Mouse (Mus musculus): ENCODE data around the gene Smarcc1. TPM values are rescaled to one million over a fixed set of nuclear protein-coding genes. Genes with fewer than 3 reads are reported as not detected.
A peak's percentile ranks its signal among the peaks of the same experiment; 100 is the strongest.

The Smarcc1 gene
- polyA plus RNA-seq, 2 experiments = 13.5 to 31.4 TPM

- H3K4me2 ChIP-seq (ENCODE audit: low read depth) = peak overlapping the region; percentile 70
- H3K4me3 ChIP-seq (ENCODE audit: insufficient read depth in 1 of 2, low read depth in 2 of 2, low read length in 2 of 2) = peak overlapping the region; percentile 18 to 57
- TF ChIP-seq CTCF (IDR thresholded peaks at IDR 0.05; ENCODE audit: low read depth) (no peak), EP300 (IDR thresholded peaks at IDR 0.05; ENCODE audit: low read depth) (no peak)
- 0 out of 2 replicates have a peak, but pooled peaks cover 2% of the 10 kb centered on the region for H3K36me3 ChIP-seq (replicated peaks; ENCODE audit: control insufficient read depth, insufficient read depth, low read depth)
- no peaks in the 10 kb centered on the region for H3K9me3 ChIP-seq (ENCODE audit: control insufficient read depth, low read length)
- no peak overlapping the region for H3K9ac ChIP-seq (replicated peaks)
- H3K4me1 ChIP-seq (replicated peaks; ENCODE audit: control insufficient read depth in 2 of 2, insufficient read depth in 2 of 2, low read length in 1 of 2) = no peaks in the 10 kb centered on the region; a peak in 1 of 4 replicates
- 2% methylated on average over 69 of the region's 93 CpGs for WGBS (ENCODE audit: insufficient replicate concordance)
- ATAC-seq (ENCODE audit: insufficient read depth) = peak; percentile 17; the same call in 1 of the 2 replicates
- H3K27me3 ChIP-seq (ENCODE audit: control insufficient read depth, insufficient read depth, low read length) = peaks cover 23% of the 10 kb centered on the region
- no peak overlapping the region for H3K27ac ChIP-seq
- no peak for DNase-seq (ENCODE audit: low read depth in 3 of 3, low spot score in 3 of 3)
Observed at GRCm38 (mm10) chr9:110244889-110245589, 127.5 kb downstream of the Smarcc1 start.

- WGBS (ENCODE audit: insufficient replicate concordance) = 3% methylated on average over 40 of the region's 40 CpGs
- Histone ChIP-seq H3K4me3 (ENCODE audit: insufficient read depth in 1 of 2, low read depth in 2 of 2, low read length in 2 of 2) (peak overlapping the region; percentile 18 to 57), H3K4me1 (replicated peaks; ENCODE audit: control insufficient read depth in 2 of 2, insufficient read depth in 2 of 2, low read length in 1 of 2) (no peaks in the 10 kb centered on the region; a peak in 1 of 4 replicates), H3K27ac (no peak overlapping the region), H3K4me2 (ENCODE audit: low read depth) (peak overlapping the region; percentile 70), H3K27me3 (ENCODE audit: control insufficient read depth, insufficient read depth, low read length) (peaks cover 23% of the 10 kb centered on the region), H3K9ac (replicated peaks) (no peak overlapping the region), H3K36me3 (replicated peaks; ENCODE audit: control insufficient read depth, insufficient read depth, low read depth) (0 out of 2 replicates have a peak, but pooled peaks cover 2% of the 10 kb centered on the region), H3K9me3 (ENCODE audit: control insufficient read depth, low read length) (no peaks in the 10 kb centered on the region)
- peak; percentile 51 for ATAC-seq (ENCODE audit: insufficient read depth)
- no peak for TF ChIP-seq CTCF (IDR thresholded peaks at IDR 0.05; ENCODE audit: low read depth)
- no peak for TF ChIP-seq EP300 (IDR thresholded peaks at IDR 0.05; ENCODE audit: low read depth)
- DNase-seq (ENCODE audit: low read depth in 3 of 3, low spot score in 3 of 3) = peak in 2 of 3 experiments; percentile 13 to 15
Observed at GRCm38 (mm10) chr9:110245590-110246320, 128.2 kb downstream of the Smarcc1 start.

- TF ChIP-seq EP300 (IDR thresholded peaks at IDR 0.05; ENCODE audit: low read depth) (no peak), CTCF (IDR thresholded peaks at IDR 0.05; ENCODE audit: low read depth) (no peak)
- ATAC-seq (ENCODE audit: insufficient read depth) (peak; percentile 12; the same call in 1 of the 2 replicates), DNase-seq (ENCODE audit: low read depth in 3 of 3, low spot score in 3 of 3) (no peak)
- H3K9ac ChIP-seq (replicated peaks) = no peak overlapping the region
- no peak overlapping the region for H3K27ac ChIP-seq
- H3K4me1 ChIP-seq (replicated peaks; ENCODE audit: control insufficient read depth in 2 of 2, insufficient read depth in 2 of 2, low read length in 1 of 2) = no peaks in the 10 kb centered on the region; a peak in 1 of 4 replicates
- H3K27me3 ChIP-seq (ENCODE audit: control insufficient read depth, insufficient read depth, low read length) = peaks cover 23% of the 10 kb centered on the region
- peak overlapping the region; percentile 70 for H3K4me2 ChIP-seq (ENCODE audit: low read depth)
- 40% methylated on average over 13 of the region's 13 CpGs for WGBS (ENCODE audit: insufficient replicate concordance)
- H3K4me3 ChIP-seq (ENCODE audit: insufficient read depth in 1 of 2, low read depth in 2 of 2, low read length in 2 of 2) = no peak overlapping the region
- no peaks in the 10 kb centered on the region for H3K36me3 ChIP-seq (replicated peaks; ENCODE audit: control insufficient read depth, insufficient read depth, low read depth)
- H3K9me3 ChIP-seq (ENCODE audit: control insufficient read depth, low read length) = no peaks in the 10 kb centered on the region
Observed at GRCm38 (mm10) chr9:110246321-110246640, 128.8 kb downstream of the Smarcc1 start.

GRCm38 (mm10) chr9:110247049-110247448 is 129.5 kb downstream of the Smarcc1 start:
- Histone ChIP-seq H3K9ac (replicated peaks) (no peak overlapping the region), H3K4me2 (ENCODE audit: low read depth) (no peak overlapping the region), H3K27me3 (ENCODE audit: control insufficient read depth, insufficient read depth, low read length) (peaks cover 23% of the 10 kb centered on the region), H3K4me1 (replicated peaks; ENCODE audit: control insufficient read depth in 2 of 2, insufficient read depth in 2 of 2, low read length in 1 of 2) (no peaks in the 10 kb centered on the region; a peak in 1 of 4 replicates), H3K27ac (no peak overlapping the region), H3K4me3 (ENCODE audit: insufficient read depth in 1 of 2, low read depth in 2 of 2, low read length in 2 of 2) (no peak overlapping the region), H3K36me3 (replicated peaks; ENCODE audit: control insufficient read depth, insufficient read depth, low read depth) (no peaks in the 10 kb centered on the region), H3K9me3 (ENCODE audit: control insufficient read depth, low read length) (no peaks in the 10 kb centered on the region)
- 63% methylated on average over 10 of the region's 10 CpGs for WGBS (ENCODE audit: insufficient replicate concordance)
- ATAC-seq (ENCODE audit: insufficient read depth) (no peak), DNase-seq (ENCODE audit: low read depth in 3 of 3, low spot score in 3 of 3) (no peak)
- TF ChIP-seq CTCF (IDR thresholded peaks at IDR 0.05; ENCODE audit: low read depth) (no peak), EP300 (IDR thresholded peaks at IDR 0.05; ENCODE audit: low read depth) (no peak)

GRCm38 (mm10) chr9:110248861-110249260 is 131.4 kb downstream of the Smarcc1 start:
- Histone ChIP-seq H3K9me3 (ENCODE audit: control insufficient read depth, low read length) (no peaks in the 10 kb centered on the region), H3K27ac (no peak overlapping the region), H3K4me1 (replicated peaks; ENCODE audit: control insufficient read depth in 2 of 2, insufficient read depth in 2 of 2, low read length in 1 of 2) (no peaks in the 10 kb centered on the region; a peak in 1 of 4 replicates), H3K27me3 (ENCODE audit: control insufficient read depth, insufficient read depth, low read length) (peaks cover 20% of the 10 kb centered on the region), H3K36me3 (replicated peaks; ENCODE audit: control insufficient read depth, insufficient read depth, low read depth) (no peaks in the 10 kb centered on the region), H3K9ac (replicated peaks) (no peak overlapping the region), H3K4me3 (ENCODE audit: insufficient read depth in 1 of 2, low read depth in 2 of 2, low read length in 2 of 2) (no peak overlapping the region), H3K4me2 (ENCODE audit: low read depth) (no peak overlapping the region)
- no peak for TF ChIP-seq CTCF (IDR thresholded peaks at IDR 0.05; ENCODE audit: low read depth)
- DNase-seq (ENCODE audit: low read depth in 3 of 3, low spot score in 3 of 3) (no peak), ATAC-seq (ENCODE audit: insufficient read depth) (no peak)
- WGBS (ENCODE audit: insufficient replicate concordance) = 56% methylated on average over 2 of the region's 2 CpGs
